Mouse (Mus musculus) stomach, postnatal 0 days (tissue): ENCODE measurements around the gene Ldlrad3.

Source experiments
- CTCF ChIP-seq: IDR thresholded peaks from 2 replicates; pipeline ENCODE4 v1.5.1; 2016; ENCODE audit warnings: antibody characterized with exemption, low read depth, mild to moderate bottlenecking, moderate library complexity
- EP300 ChIP-seq: optimal IDR thresholded peaks from 2 replicates; pipeline ENCODE3; 2016; ENCODE audit warnings: antibody characterized with exemption

DNA sequence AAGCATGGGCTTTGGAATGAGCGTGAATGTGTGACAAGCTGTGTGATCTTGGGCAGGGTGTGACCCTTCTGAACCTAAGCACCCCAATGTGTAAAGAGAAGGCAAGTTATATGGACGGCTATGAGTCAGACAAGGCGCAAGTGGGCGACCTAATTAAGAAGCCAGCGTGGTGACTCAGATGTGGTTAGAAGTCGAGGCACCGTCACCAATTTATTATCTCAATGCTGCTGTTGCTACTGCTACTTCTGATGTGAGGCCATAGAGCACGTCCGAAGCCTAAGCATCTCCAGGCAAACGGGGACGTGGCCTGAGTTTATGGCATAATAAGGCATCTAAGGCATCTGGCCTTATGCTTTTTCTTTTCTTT lies 151.7 kb downstream of the Ldlrad3 start:
- TF ChIP-seq CTCF: no peak
- TF ChIP-seq EP300: no peak
